Mouse (Mus musculus) testis, adult 2 months (tissue): ENCODE results near the gene Cnot11.

Source experiments
- CTCF ChIP-seq: fragments of 200-500 bp; IDR thresholded peaks from 2 replicates; pipeline ENCODE4 v1.5.1; 2012; ENCODE audit warnings: low read depth, mild to moderate bottlenecking, inconsistent platforms, low read length, moderate library complexity; ENCODE audit not compliant: control insufficient read depth, insufficient read depth, insufficient replicate concordance
- POLR2A ChIP-seq: fragments of 200-500 bp; IDR thresholded peaks from 2 replicates; pipeline ENCODE4 v1.6.1; 2012; ENCODE audit warnings: low read depth, mild to moderate bottlenecking, inconsistent platforms, low read length, moderate library complexity; ENCODE audit not compliant: control insufficient read depth

DNA sequence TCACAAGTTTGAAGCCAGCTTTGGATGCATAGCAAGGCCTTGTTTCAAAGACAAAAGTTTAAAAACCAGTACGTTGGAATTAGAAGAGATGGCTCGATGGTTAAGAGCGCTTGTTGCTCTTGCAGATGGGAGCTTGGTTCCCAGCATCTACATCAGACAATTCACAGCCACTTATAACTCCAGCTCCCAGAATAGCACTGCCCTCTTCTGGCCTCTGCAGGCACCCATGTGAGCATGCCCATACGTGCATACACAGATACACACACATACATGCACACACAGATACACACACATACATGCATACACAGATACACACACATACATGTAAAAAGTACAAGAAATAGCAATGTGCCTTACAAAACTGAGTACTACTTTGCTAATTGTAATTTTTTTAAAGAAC is 37.8 kb upstream of the Cnot11 start:
- TF ChIP-seq POLR2A (no peak), CTCF (no peak)
